Mouse (Mus musculus) megakaryocyte, embryonic 14.5 days (primary cell): ENCODE data around the gene Cpne7. TPM values are rescaled to one million over a fixed set of nuclear protein-coding genes. Genes with fewer than 3 reads are reported as not detected.

Source experiments
- H3K27me3 ChIP-seq: replicated peaks from 2 replicates; pipeline ENCODE3; 2012; ENCODE audit warnings: inconsistent platforms
- H3K36me3 ChIP-seq: replicated peaks from 2 replicates; pipeline ENCODE3; 2012; ENCODE audit warnings: low read length, inconsistent platforms, mixed read lengths
- H3K4me1 ChIP-seq: 2 replicates; pipeline ENCODE4 v1.6.1; 2012; ENCODE audit warnings: inconsistent platforms
- H3K4me3 ChIP-seq: replicated peaks from 2 replicates; pipeline ENCODE3; 2012; ENCODE audit warnings: moderate library complexity, mild to moderate bottlenecking, inconsistent platforms
- H3K9me3 ChIP-seq: 2 replicates; pipeline ENCODE4 v1.6.1; 2012; ENCODE audit warnings: inconsistent platforms
- FLI1 ChIP-seq: IDR thresholded peaks from 2 replicates; pipeline ENCODE4 v1.6.1; 2012; ENCODE audit warnings: low read length, inconsistent platforms, mixed read lengths
- GATA1 ChIP-seq: IDR thresholded peaks from 3 replicates; pipeline ENCODE4 v1.6.1; 2012; ENCODE audit warnings: mixed read lengths, low read length, inconsistent platforms, borderline replicate concordance
- polyA plus RNA-seq: library from polyadenylated mRNA; stranded (reverse); fragments of >175 nt; gene quantifications from 2 replicates; pipeline ENCODE4 v1.2.3, GENCODE M21; 2012; ENCODE audit warnings: low replicate concordance; ENCODE audit not compliant: insufficient read depth

The Cpne7 gene
- 0.43 TPM in 1 of 2 replicates, not detected in the other for polyA plus RNA-seq

DNA sequence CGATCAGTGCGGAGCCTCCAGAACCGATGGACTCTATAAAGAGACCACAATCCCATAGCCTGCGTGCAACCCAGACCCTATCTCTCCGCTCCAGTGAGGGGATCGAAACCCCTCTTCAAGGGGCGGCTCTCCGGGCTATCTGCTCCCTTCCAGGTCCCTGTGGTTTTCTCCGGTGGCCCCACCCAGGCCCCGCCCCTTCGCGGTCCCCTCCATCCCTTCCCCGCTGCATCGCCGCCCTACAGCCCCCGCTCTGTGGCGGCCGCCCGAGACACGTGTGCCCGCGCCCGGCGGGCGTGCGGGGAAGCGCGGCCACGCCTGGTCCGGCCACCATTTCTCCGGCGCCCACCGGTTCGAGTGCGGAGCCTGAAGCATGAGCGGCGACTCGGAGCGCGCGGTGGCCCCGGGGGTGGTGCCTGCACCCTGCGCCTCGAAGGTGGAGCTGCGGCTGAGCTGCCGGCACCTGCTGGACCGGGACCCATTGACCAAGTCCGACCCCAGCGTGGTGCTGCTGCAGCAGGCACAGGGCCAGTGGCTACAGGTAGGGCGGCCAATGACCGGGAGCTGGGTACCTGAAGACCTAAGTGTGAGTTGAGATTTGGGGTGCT lies at the start of gene Cpne7:
Cpne7 (plus strand) TSS at position 248 of the 605 bp plus-strand sequence.
- Histone ChIP-seq H3K9me3 (no peaks in the 10 kb centered on the region), H3K4me1 (peaks cover 56% of the 10 kb centered on the region), H3K27me3 (peaks cover 65% of the 10 kb centered on the region), H3K4me3 (peak within 1 kb of the TSS; percentile 89), H3K36me3 (no peaks in the 10 kb centered on the region)
- TF ChIP-seq FLI1 (no peak), GATA1 (no peak)

DNA sequence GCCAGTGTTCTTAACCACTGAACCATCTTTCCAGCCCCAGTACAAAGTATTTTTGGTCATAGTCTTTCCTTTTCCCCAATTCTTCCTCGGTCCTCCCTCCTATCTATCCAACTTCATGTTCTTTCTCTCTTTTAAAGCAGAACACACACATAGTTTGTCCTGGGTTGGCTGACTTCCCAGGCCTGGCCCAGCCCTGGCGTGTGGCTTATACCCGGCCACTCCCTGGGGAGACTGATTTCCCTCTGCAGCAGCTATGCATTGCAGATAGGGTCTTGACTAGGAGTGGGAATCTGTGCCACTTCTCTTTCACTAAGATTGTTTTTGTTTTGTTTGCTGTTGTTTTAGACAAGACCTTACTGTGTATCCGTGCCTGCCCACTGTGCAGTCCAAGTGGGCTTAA lies 46.0 kb upstream of the Cpne7 start:
- no peak for TF ChIP-seq FLI1
- TF ChIP-seq GATA1, result no peak
- peaks cover 15% of the 10 kb centered on the region for H3K4me1 ChIP-seq
- peaks cover 82% of the 10 kb centered on the region for H3K36me3 ChIP-seq
- H3K9me3 ChIP-seq, result no peaks in the 10 kb centered on the region
- no peaks in the 10 kb centered on the region for H3K27me3 ChIP-seq
- H3K4me3 ChIP-seq, result no peak overlapping the region

DNA sequence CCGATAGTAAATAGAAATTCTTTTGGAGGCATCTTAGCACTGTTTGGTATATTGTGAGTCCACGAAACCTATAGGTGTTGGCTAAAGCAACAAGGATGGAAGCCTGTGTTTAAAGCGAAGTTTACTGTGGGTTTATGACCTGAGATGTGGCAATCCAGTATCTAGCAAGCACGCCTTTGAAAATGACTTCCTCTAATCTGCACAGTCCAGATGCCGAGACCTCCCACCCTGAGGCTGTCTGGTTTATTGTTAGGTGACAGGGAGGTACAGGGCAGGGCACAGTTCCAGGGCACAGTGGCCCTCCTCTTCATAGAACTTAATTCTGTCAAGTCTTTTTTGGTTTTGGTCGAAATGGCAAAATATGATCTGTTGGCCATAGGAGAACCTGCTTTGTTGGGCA lies 40.0 kb upstream of the Cpne7 start:
- H3K27me3 ChIP-seq, result no peaks in the 10 kb centered on the region
- TF ChIP-seq FLI1, result no peak
- no peak for TF ChIP-seq GATA1
- peaks cover 96% of the 10 kb centered on the region for H3K36me3 ChIP-seq
- no peaks in the 10 kb centered on the region for H3K9me3 ChIP-seq
- no peak overlapping the region for H3K4me3 ChIP-seq
- no peaks in the 10 kb centered on the region for H3K4me1 ChIP-seq

DNA sequence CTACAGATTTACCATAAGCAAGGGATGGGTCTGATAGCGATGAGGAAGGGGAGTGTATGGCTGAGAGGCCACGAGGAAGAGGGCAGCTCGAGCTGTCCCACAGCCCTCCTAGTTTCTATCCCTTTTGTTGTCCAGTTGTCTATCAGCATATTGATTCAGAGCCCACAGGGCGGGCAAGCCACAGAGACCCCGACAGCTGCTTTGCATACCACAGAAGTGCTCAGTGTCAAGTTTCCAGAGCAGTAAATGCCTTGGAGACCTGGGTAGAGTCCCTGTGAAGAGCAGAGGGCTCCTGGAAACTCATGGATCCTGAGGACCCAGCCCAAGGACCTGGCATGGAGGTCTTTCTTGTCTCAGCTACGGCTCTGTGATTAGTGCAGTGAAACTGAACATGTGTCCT lies 34.2 kb upstream of the Cpne7 start:
- peaks cover 13% of the 10 kb centered on the region for H3K4me1 ChIP-seq
- H3K27me3 ChIP-seq, result no peaks in the 10 kb centered on the region
- H3K4me3 ChIP-seq, result no peak overlapping the region
- no peaks in the 10 kb centered on the region for H3K9me3 ChIP-seq
- TF ChIP-seq GATA1 (no peak), FLI1 (no peak)
- H3K36me3 ChIP-seq, result peaks cover 96% of the 10 kb centered on the region

DNA sequence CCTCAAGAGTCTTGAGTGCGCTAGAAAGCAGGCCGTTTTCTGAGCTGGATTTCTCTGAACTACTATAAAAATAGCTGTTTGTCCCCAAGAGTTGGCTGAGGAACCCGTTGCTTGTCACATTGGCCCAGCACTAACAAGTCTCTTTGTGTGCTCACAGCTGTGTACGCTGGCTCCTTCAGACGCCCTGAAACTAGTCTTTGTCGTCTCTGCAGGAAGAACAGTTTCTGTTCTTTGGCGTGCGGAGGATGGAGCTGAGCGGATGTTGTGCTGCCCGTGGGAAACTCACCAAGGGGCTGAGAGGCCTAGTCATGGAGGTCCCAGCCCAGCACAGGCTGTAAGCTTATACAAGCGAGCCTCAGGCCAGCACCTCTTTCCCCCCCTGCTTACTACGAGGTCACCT lies 33.6 kb upstream of the Cpne7 start:
- H3K9me3 ChIP-seq, result no peaks in the 10 kb centered on the region
- H3K36me3 ChIP-seq, result peaks cover 98% of the 10 kb centered on the region
- no peak for TF ChIP-seq FLI1
- no peak for TF ChIP-seq GATA1
- H3K4me1 ChIP-seq, result peaks cover 13% of the 10 kb centered on the region
- no peaks in the 10 kb centered on the region for H3K27me3 ChIP-seq
- no peak overlapping the region for H3K4me3 ChIP-seq

DNA sequence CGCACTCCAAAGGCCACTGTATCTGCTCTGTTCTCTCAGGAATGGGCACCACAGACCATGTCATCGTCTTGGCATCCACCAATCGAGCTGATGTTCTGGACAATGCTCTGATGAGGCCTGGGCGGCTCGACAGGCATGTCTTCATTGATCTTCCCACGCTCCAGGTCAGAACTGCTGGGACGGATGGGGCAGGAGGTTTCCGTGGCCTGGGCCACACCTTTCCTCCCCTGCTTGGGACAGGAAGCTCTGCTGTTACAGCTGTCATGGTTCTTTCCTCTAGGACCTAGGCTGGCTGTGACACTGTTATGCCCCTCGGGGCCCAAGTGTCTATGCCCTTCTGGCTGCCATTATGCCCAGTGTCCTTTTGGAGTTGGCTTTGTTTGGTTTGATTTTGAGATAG lies 29.9 kb upstream of the Cpne7 start:
- no peak for TF ChIP-seq FLI1
- no peak for TF ChIP-seq GATA1
- H3K4me3 ChIP-seq, result no peak overlapping the region
- no peaks in the 10 kb centered on the region for H3K9me3 ChIP-seq
- H3K36me3 ChIP-seq, result peaks cover 99% of the 10 kb centered on the region
- H3K4me1 ChIP-seq, result peaks cover 13% of the 10 kb centered on the region
- H3K27me3 ChIP-seq, result no peaks in the 10 kb centered on the region

DNA sequence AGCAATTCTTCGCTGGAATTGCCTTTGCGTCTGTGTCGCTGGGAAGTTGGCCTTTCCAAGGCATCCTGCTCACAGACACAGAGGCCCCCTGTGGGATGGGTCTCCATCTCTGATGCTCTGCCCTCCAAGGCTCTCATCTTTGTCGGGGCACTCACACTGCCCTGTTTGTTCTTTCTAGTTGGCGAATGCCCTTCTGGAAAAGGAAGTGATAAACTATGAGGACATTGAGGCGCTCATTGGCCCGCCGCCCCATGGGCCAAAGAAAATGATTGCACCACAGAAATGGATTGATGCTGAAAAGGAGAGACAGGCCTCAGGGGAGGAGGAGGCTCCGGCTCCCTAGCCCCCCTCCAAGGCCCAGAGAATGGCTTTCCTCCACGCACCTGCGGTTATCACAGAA lies 20.0 kb upstream of the Cpne7 start:
- Histone ChIP-seq H3K36me3 (peaks cover 52% of the 10 kb centered on the region), H3K4me1 (peaks cover 13% of the 10 kb centered on the region), H3K9me3 (no peaks in the 10 kb centered on the region), H3K4me3 (no peak overlapping the region), H3K27me3 (no peaks in the 10 kb centered on the region)
- no peak for TF ChIP-seq FLI1
- TF ChIP-seq GATA1, result no peak

DNA sequence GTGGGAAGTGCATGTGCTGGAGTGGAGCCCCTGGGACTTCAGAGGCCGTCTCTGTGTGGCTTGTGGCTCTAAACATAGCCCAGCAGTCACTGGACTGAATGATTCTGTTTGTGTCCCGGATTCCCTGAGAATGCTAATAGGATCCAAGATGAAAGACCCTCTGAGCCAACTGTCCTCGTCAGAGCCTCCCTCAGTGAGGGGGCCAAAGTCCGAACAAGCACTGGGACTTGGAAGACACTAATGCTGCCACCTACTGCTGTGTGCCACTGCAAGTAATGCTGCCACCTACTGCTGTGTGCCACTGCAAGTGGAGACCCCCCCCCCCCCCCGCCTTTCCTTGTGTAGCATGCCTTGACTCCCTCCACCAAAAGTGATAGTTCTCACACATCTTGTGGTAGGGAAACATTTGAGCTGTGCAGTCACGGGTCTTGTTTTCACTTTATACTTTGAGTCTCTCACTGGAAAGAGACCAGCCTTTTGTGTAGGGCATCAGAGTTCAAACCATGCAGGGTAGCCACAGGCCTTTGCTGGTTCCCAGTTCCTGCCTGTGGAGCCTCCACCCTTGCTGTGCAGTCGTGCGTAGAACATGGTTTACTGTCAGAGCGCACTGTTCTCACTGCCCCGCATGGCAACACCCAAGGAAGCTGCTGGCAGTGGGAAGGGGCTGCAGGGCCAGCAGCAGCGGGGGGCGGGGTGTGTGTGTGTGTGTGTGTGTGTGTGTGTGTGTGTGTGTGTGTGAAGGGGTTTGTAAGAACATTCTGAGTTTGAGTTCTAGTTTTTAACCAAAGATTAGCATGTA lies 19.2 kb upstream of the Cpne7 start:
- Histone ChIP-seq H3K4me3 (no peak overlapping the region), H3K36me3 (peaks cover 47% of the 10 kb centered on the region), H3K27me3 (no peaks in the 10 kb centered on the region), H3K9me3 (no peaks in the 10 kb centered on the region), H3K4me1 (peaks cover 13% of the 10 kb centered on the region)
- TF ChIP-seq FLI1 (no peak), GATA1 (no peak)

DNA sequence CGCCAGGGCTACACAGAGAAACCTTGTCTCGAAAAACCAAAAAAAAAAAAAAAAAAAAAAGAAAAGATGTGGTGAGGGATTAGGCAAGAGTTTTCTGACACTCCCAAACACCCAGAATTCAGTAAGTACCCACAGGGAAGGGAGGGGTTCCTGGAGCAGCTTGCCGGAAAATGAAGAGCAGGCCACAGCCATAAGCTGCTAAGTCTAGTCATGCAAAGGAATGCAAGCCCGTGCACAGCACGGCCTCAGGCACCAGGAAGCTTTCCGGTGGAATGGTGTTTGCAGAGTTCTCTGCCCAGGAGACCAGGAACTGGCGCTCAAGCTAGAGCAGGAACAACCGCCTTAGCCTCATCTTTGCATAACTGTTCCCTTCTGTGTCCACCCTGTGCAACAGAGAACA lies 16.9 kb upstream of the Cpne7 start:
- H3K9me3 ChIP-seq, result no peaks in the 10 kb centered on the region
- no peak for TF ChIP-seq FLI1
- TF ChIP-seq GATA1, result no peak
- H3K4me3 ChIP-seq, result peak overlapping the region; percentile 2
- H3K36me3 ChIP-seq, result peaks cover 47% of the 10 kb centered on the region
- H3K27me3 ChIP-seq, result no peaks in the 10 kb centered on the region
- H3K4me1 ChIP-seq, result peaks cover 28% of the 10 kb centered on the region

DNA sequence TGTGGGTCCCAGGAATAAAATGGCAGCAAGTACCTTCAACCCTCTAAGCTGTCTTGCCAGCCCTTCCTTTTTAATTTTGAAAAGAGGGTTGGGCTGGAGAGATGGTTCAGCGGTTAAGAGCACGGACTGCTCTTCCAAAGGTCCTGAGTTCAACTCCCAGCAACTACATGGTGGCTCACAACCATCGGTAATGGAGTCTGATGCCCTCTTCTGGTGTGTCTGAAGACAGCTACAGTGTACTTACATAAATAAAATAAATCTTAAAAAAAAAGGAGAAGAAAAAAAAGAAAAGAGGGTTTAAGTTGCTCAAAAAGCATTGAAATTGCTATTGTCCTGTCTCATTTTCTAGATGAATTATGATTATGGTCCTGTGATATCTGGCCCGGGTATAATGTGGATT lies 15.9 kb upstream of the Cpne7 start:
- TF ChIP-seq FLI1 (no peak), GATA1 (no peak)
- Histone ChIP-seq H3K27me3 (no peaks in the 10 kb centered on the region), H3K4me3 (no peak overlapping the region)

More for the DNA sequence above, 15.9 kb upstream of the Cpne7 start:
- H3K4me1 ChIP-seq, result peaks cover 28% of the 10 kb centered on the region
- peaks cover 47% of the 10 kb centered on the region for H3K36me3 ChIP-seq
- H3K9me3 ChIP-seq, result no peaks in the 10 kb centered on the region
